Mouse (Mus musculus) bone marrow macrophage, adult 2 months (primary cell): ENCODE results near the gene Cd209g.

Experiments used
- CTCF ChIP-seq: IDR thresholded peaks from 2 replicates; pipeline ENCODE4 v1.5.1; 2012; ENCODE audit warnings: low read depth, mild to moderate bottlenecking, low read length, moderate library complexity
- POLR2A ChIP-seq: IDR thresholded peaks from 2 replicates; pipeline ENCODE4 v1.6.1; 2012; ENCODE audit warnings: mild to moderate bottlenecking, low read depth, low read length, borderline replicate concordance

DNA sequence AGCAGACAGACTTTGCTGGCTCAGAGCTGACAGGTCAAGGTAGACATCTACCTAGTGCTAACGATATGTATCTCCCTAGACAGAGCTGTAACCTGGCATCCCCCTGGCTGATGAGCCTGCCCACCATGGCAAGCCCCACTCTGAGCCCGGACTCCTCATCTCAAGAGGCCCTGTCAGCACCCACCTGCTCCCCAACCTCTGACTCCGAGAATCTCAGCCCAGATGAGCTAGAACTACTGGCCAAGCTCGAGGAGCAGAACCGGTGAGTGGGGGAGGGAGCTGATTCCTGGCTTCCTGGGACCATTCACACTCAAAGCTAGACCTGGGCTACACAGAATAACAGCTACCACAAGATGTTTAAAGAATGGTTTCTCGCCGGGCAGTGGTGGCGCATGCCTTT lies 49.5 kb downstream of the Cd209g start:
- no peak for TF ChIP-seq CTCF
- no peak for TF ChIP-seq POLR2A
